Mouse (Mus musculus) small intestine, adult 2 months (tissue): ENCODE results near the gene Smc1b. TPM values are rescaled to one million over a fixed set of nuclear protein-coding genes. Genes with fewer than 3 reads are reported as not detected.

ENCODE experiments used
- H3K27ac ChIP-seq: fragments of 200-500 bp; 2 replicates; pipeline ENCODE4 v1.5.1; 2012; ENCODE audit warnings: low read depth, low read length, control low read depth, inconsistent platforms; ENCODE audit not compliant: insufficient read depth
- H3K27me3 ChIP-seq: fragments of 200-500 bp; 2 replicates; pipeline ENCODE4 v1.6.1; 2012; ENCODE audit warnings: mild to moderate bottlenecking, moderate library complexity, low read length, inconsistent platforms; ENCODE audit not compliant: control insufficient read depth, insufficient read depth
- H3K36me3 ChIP-seq: fragments of 200-500 bp; 2 replicates; pipeline ENCODE4 v1.6.1; 2012; ENCODE audit warnings: mild to moderate bottlenecking, low read length, control low read depth, inconsistent platforms; ENCODE audit not compliant: control insufficient read depth, insufficient read depth
- H3K4me1 ChIP-seq: fragments of 200-500 bp; 2 replicates; pipeline ENCODE4 v1.6.1; 2012; ENCODE audit warnings: low read length, inconsistent platforms, mixed read lengths; ENCODE audit not compliant: control insufficient read depth, insufficient read depth, insufficient read length
- H3K4me3 ChIP-seq: fragments of 200-500 bp; 2 replicates; pipeline ENCODE4 v1.5.1; 2012; ENCODE audit warnings: low read depth, mild to moderate bottlenecking, control low read depth, inconsistent platforms, low read length, moderate library complexity
- CTCF ChIP-seq: fragments of 200-500 bp; IDR thresholded peaks from 2 replicates; pipeline ENCODE4 v1.5.1; 2012; ENCODE audit warnings: low read depth, mild to moderate bottlenecking, control low read depth, inconsistent platforms, low read length, moderate library complexity, mixed read lengths; ENCODE audit not compliant: insufficient replicate concordance, insufficient read length; ENCODE audit errors: extremely low read depth
- POLR2A ChIP-seq: fragments of 200-500 bp; IDR thresholded peaks from 2 replicates; pipeline ENCODE4 v1.6.1; 2012; ENCODE audit warnings: low read depth, mild to moderate bottlenecking, control low read depth, inconsistent platforms, low read length, moderate library complexity
- WGBS: fragments of 180-500 bp; shearing (Covaris S2); methylation state at CpG from one replicate; pipeline ENCODE4 v1.1.7; 2018; 5-methylcytosine and 5-hydroxymethylcytosine counted together
- polyA plus RNA-seq: library from polyadenylated mRNA; depleted of rRNA; stranded (reverse); fragments of >200 nt; gene quantifications from 2 replicates; pipeline ENCODE4 v1.2.3, GENCODE M21; 2012

Gene Smc1b
- polyA plus RNA-seq, 1 experiment: not detected

DNA sequence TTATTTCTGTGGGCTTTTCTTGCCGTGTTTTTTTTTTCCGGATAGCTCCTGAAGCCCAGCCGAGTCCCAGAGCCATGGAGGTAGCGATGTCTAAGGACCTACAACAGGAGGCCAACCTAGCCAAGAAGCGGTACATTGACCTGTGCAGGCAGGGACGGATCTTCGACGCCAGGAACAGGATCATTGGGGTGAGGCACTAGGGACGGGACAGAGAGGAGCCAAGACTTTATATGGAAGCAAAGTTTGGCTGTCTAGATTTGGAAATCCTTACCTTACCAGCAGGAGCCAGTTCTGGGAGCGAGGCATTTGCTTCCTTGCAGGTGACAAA lies 393 bp upstream of the Smc1b start:
- Histone ChIP-seq H3K27me3 (peaks cover 10% of the 10 kb centered on the region), H3K36me3 (no peaks in the 10 kb centered on the region), H3K4me1 (no peaks in the 10 kb centered on the region), H3K27ac (no peak overlapping the region), H3K4me3 (no peak overlapping the region)
- TF ChIP-seq CTCF (no peak), POLR2A (no peak)
- WGBS: 30% methylated on average over 10 of the region's 10 CpGs

DNA sequence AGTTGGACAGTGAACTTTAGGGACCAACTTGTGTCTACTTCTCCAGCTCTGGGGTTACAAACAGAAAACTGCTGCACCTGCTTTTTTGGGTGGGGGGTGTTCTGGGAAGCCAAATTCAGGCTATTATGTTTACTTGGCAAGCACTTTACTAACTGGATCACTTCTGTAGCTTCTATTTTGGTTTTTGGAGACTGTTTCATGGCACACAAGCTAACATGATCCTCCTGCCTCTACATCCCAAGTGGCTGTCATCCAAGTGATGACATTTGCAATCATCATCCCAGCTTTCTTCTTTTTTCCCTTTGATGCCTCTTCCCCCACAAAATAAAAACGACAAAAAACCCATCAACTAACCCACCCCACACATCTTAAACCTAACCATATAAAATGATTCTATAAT lies 46.1 kb downstream of the Smc1b start:
- Histone ChIP-seq H3K27me3 (no peaks in the 10 kb centered on the region; the same call in 1 of the 2 replicates), H3K4me1 (no peaks in the 10 kb centered on the region), H3K27ac (no peak overlapping the region), H3K36me3 (no peaks in the 10 kb centered on the region), H3K4me3 (no peak overlapping the region)
- WGBS: 63% methylated on average over 1 of the region's 1 CpGs
- no peak for TF ChIP-seq POLR2A

GRCm38 (mm10) chr15:85072651-85073050 lies 59.1 kb downstream of the Smc1b start:
- no peak overlapping the region for H3K4me3 ChIP-seq
- 97% methylated on average over 2 of the region's 2 CpGs for WGBS
- H3K27ac ChIP-seq: no peak overlapping the region

GRCm38 (mm10) chr15:85070561-85070960 lies 61.2 kb downstream of the Smc1b start:
- Histone ChIP-seq H3K27ac (no peak overlapping the region), H3K4me3 (no peak overlapping the region), H3K27me3 (no peaks in the 10 kb centered on the region), H3K4me1 (peaks cover 2% of the 10 kb centered on the region; the same call in 1 of the 2 replicates), H3K36me3 (no peaks in the 10 kb centered on the region)
- 7% methylated on average over 2 of the region's 2 CpGs for WGBS
- TF ChIP-seq CTCF (no peak), POLR2A (no peak)

More at GRCm38 (mm10) chr15:85072651-85073050, 59.1 kb downstream of the Smc1b start:
- H3K27me3 ChIP-seq: no peaks in the 10 kb centered on the region
- peaks cover 2% of the 10 kb centered on the region; the same call in 1 of the 2 replicates for H3K4me1 ChIP-seq
- TF ChIP-seq CTCF (no peak), POLR2A (no peak)
- no peaks in the 10 kb centered on the region for H3K36me3 ChIP-seq

DNA sequence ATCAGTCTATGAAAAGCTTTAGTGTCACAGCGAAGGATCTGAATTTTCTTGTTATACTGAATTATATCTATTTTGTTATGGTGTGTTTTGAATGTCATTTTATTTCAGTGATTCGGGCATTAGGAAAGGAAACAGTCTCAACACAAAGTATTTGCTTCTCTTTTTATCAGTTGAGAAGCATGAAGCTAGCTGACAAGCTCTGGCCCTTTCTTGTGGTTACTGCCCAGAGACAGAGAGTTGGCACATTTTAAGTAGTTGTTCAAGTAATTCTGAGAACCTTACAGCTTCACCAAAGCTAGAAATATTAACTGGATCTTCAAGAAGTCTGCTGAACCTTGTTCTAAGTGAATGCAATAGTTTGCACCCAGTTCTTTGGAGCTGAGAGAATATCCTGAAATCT lies 68.3 kb downstream of the Smc1b start:
- 89% methylated on average over 2 of the region's 2 CpGs for WGBS
- TF ChIP-seq CTCF: no peak
- TF ChIP-seq POLR2A: no peak

GRCm38 (mm10) chr15:85055186-85055585 lies 76.6 kb downstream of the Smc1b start:
- no peaks in the 10 kb centered on the region for H3K4me1 ChIP-seq
- no peak overlapping the region for H3K4me3 ChIP-seq
- TF ChIP-seq CTCF: no peak
- no peak for TF ChIP-seq POLR2A
- 79% methylated on average over 4 of the region's 4 CpGs for WGBS
- no peaks in the 10 kb centered on the region for H3K27me3 ChIP-seq
- H3K27ac ChIP-seq: no peak overlapping the region
- peaks cover 49% of the 10 kb centered on the region for H3K36me3 ChIP-seq

More for the DNA sequence above, 68.3 kb downstream of the Smc1b start:
- no peaks in the 10 kb centered on the region for H3K27me3 ChIP-seq
- no peak overlapping the region for H3K4me3 ChIP-seq
- no peak overlapping the region for H3K27ac ChIP-seq
- no peaks in the 10 kb centered on the region for H3K4me1 ChIP-seq
- peaks cover 35% of the 10 kb centered on the region for H3K36me3 ChIP-seq

DNA sequence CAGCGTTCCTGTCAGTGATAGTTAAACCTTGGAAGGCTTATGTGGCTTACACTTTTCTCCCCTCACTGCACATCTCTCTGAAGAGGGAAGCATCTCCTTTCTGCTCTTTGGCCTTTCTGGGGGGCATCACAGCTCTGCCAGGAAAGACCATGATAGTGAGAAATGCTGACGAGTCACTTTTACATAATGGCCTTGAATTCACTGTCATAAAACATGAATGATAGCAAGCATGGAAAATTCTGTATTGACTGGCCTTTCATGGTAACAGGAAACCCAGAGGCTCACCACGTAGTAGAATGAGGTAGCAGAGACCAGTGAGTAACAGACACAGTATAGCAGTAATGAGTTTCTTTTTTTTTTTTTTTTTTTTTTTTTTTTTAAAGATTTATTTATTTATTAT lies 77.7 kb downstream of the Smc1b start:
- Histone ChIP-seq H3K27me3 (no peaks in the 10 kb centered on the region), H3K27ac (no peak overlapping the region), H3K36me3 (peaks cover 50% of the 10 kb centered on the region), H3K4me3 (no peak overlapping the region), H3K4me1 (no peaks in the 10 kb centered on the region)
- 90% methylated on average over 3 of the region's 3 CpGs for WGBS
- TF ChIP-seq CTCF (no peak), POLR2A (no peak)

DNA sequence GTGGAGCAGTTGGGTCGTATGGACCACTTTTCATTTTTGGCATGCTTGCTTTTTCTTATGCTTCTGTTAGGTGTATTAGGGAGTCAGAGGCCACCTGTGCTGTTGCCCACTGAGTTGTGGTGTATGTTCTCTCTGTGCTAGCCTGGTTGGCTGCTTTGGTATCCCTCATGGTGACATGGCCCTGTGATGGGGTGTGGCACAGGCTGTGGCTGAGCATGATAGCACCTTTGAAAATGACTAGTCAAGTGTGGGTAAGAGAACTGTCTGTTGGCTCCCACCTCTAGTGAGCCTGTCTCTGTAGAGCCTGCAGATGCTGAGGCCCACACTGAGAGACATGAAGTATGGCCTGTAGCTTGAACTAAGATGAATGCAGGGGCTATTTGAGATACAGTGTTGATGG lies 82.0 kb downstream of the Smc1b start:
- Histone ChIP-seq H3K36me3 (peaks cover 61% of the 10 kb centered on the region), H3K4me1 (no peaks in the 10 kb centered on the region), H3K27me3 (no peaks in the 10 kb centered on the region), H3K27ac (no peak overlapping the region), H3K4me3 (no peak overlapping the region)
- TF ChIP-seq POLR2A: no peak
- no peak for TF ChIP-seq CTCF
- WGBS: 87% methylated on average over 1 of the region's 1 CpGs
